Mouse (Mus musculus) ovary, postnatal 14 days (tissue): ENCODE measurements around the gene Chrnb2.

ENCODE experiments used
- DNase-seq: peaks from one replicate; pipeline ENCODE4 v3.0.0; 2022; ENCODE audit warnings: low spot score

Chrnb2 gene

GRCm38 (mm10) chr3:89714359-89715206, 49.8 kb downstream of the Chrnb2 start, which contains the start of gene Adar:
TSS of gene Adar (plus strand) at chr3:89715022.
- DNase-seq = peak; percentile 74

DNA sequence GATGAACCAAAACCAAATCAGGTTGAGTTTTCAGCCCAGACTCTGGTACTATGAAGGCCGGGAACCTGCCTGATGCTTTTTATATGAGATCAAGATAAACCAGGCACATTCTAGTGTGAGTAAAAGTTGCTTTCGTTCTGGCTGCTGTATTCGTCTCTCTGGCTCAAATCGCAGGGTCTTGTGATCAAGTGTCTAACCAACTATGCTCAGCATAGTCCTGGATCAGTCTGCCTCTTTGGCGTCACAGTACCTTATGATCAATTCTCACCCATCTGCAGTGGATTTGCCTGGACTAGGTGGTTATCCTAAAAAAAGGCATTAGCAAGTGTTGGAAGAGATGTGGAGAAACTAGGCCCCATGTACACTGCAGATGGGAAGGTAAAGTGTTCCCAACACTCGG, 60.4 kb downstream of the Chrnb2 start:
- no peak for DNase-seq

DNA sequence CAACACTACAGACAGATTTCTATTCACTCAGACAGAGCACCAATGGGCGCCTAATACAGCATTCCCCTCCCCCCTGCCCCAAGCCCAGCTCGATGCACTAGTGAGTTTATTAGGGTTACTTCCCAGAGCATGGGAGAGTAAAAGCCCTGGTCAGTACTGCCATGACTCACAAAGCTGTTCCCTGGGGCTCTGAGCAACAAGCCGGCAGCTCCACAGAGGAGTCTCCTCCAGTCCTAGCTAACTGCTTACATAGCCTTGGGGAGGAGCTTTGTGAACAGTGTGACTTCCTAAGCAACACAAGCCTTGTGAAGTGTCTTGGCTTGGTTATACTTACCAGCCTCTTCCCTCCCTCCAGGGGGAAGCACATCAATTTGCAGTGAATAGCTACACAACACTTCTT, 60.8 kb downstream of the Chrnb2 start:
- no peak for DNase-seq

DNA sequence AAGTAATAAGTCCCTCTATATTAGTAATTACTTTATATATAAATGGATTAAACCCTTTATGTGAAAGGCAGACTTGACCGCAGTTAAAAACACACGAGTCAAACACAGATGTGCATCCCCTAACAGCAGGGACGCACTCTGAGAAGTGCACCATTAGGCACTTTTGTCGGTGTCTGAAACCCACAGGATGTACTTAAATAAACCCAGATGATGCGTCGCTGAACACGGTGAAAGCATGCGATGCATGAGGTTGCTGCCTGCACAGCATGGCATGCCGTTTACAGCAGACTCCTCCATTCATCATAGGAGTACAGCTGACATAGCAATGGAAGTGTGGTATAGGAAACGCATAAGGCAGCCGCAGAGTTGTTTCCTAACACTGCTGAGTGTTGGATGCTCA, 64.0 kb downstream of the Chrnb2 start:
- DNase-seq = no peak

GRCm38 (mm10) chr3:89698958-89699357, 65.5 kb downstream of the Chrnb2 start:
- DNase-seq = no peak
